8 mouse cellular contexts compared by ENCODE assay signal in genomic region chr13:42102980-42103379, GRCm38 (mm10). TPM values are rescaled to one million over a fixed set of nuclear protein-coding genes. Genes with fewer than 3 reads are reported as not detected.
DNase-seq lines count a peak whose midpoint lies in the region; ATAC-seq and TF ChIP-seq lines count a peak whose summit lies in the region.

No protein-coding gene starts in this region.

- intact Hi-C loops in left cerebral cortex, adult 2 months (cut with DNase I): loop anchor here (2.0 to 5.0 kb wide), 3 partner anchors 50 to 356 kb away; partner anchors contain the start of gene Hivep1

- peak; percentile 88 for DNase-seq in T-cell, adult 2 months (ENCODE audit: low spot score)
- peak; percentile 27 to 47 for DNase-seq in gastrocnemius, adult 8-10 months (ENCODE audit: low spot score in 2 of 2)
- peak; percentile 94 for DNase-seq in induced T-regulatory cell, adult 2 months (ENCODE audit: low read depth)
- peak; percentile 69 to 73 for DNase-seq in left cerebral cortex, adult 2 months (ENCODE audit: extremely low spot score in 1 of 2, low spot score in 2 of 2)
- DNase-seq in lung, postnatal 4 days: peak; percentile 70 to 80
- DNase-seq in retina, postnatal 1 day: peak; percentile 92
- peak; percentile 46 for DNase-seq in urinary bladder, postnatal 25 days (ENCODE audit: low spot score)

- peak overlapping the region; percentile 74 for H3K27ac ChIP-seq in left cerebral cortex, adult 2 months

- peak; percentile 86 for ATAC-seq in common myeloid progenitor, adult 5-6 weeks (replicated peaks; ENCODE audit: low read depth, poor library complexity, severe bottlenecking)

- TF ChIP-seq CTCF in left cerebral cortex, adult 2 months (IDR thresholded peaks at IDR 0.05): no peak

- peak overlapping the region; percentile 46 for H3K4me3 ChIP-seq in left cerebral cortex, adult 2 months

RNA-seq across cellular contexts. Expression of gene Hivep1, which starts 51.2 kb away (rescaled TPM):
- 26.5 and 26.6 TPM in 2 replicates for total RNA-seq in common myeloid progenitor, adult 5-6 weeks (2017)
- 10 to 100 TPM in 3 of 4 experiments, 1 to 10 TPM in 1; 8.3 to 16.7 (median 12.6) TPM for total RNA-seq in gastrocnemius, adult 8-10 months (2022)
- 10 to 100 TPM; 69.7 to 71.7 TPM for total RNA-seq in left cerebral cortex, adult 2 months (2021)

Comparison
In these comparisons a context has a peak if more than half of its experiments do, and no peak if none do; other contexts are left out.
1. Peak in every context shown above with its lines: DNase-seq, ATAC-seq, H3K4me3 ChIP-seq and H3K27ac ChIP-seq.
2. DNase-seq: peak in every context shown above with its lines; median percentile 94 in induced T-regulatory cell, adult 2 months; 92 in retina, postnatal 1 day; 88 in T-cell, adult 2 months; 75 in lung, postnatal 4 days; 71 in left cerebral cortex, adult 2 months; 46 in urinary bladder, postnatal 25 days; 37 in gastrocnemius, adult 8-10 months.